Mouse (Mus musculus) liver, postnatal 0 days (tissue): ENCODE data around the gene Tgfbi. TPM values are rescaled to one million over a fixed set of nuclear protein-coding genes. Genes with fewer than 3 reads are reported as not detected.

Experiments
- ATAC-seq: fragments of 200-750 bp; cut with Nextera tagmentation; 2 replicates; pipeline ENCODE4 v1.8.0; 2017; ENCODE audit warnings: mild to moderate bottlenecking, moderate library complexity
- DNase-seq: peaks from one replicate; pipeline ENCODE4 v3.0.0-alpha.2; 2016
- H3K27ac ChIP-seq: fragments of 300-500 bp; sonication (generic); 2 replicates; pipeline ENCODE4 v1.5.1; 2014; ENCODE audit warnings: antibody characterized with exemption, moderate library complexity, mild to moderate bottlenecking, low read depth
- H3K27me3 ChIP-seq: fragments of 300-500 bp; sonication (generic); 2 replicates; pipeline ENCODE4 v1.6.1; 2014; ENCODE audit warnings: low read length, control low read depth, mixed read lengths; ENCODE audit not compliant: insufficient read depth
- H3K36me3 ChIP-seq: fragments of 300-500 bp; sonication (generic); replicated peaks from 2 replicates; pipeline ENCODE4 v1.6.1; 2014; ENCODE audit warnings: mild to moderate bottlenecking, control low read depth, low read length, moderate library complexity, mixed read lengths; ENCODE audit not compliant: insufficient read depth
- H3K4me1 ChIP-seq: fragments of 300-500 bp; sonication (generic); 2 replicates; pipeline ENCODE4 v1.6.1; 2014; ENCODE audit warnings: antibody characterized with exemption, mild to moderate bottlenecking, control low read depth; ENCODE audit not compliant: insufficient read depth
- H3K4me2 ChIP-seq: fragments of 300-500 bp; sonication (generic); 2 replicates; pipeline ENCODE4 v1.6.1; 2014; ENCODE audit warnings: low read depth, mild to moderate bottlenecking, low read length, moderate library complexity, mixed read lengths
- H3K4me3 ChIP-seq: fragments of 300-500 bp; sonication (generic); 2 replicates; pipeline ENCODE4 v1.5.1; 2014; ENCODE audit warnings: low read depth, low read length
- H3K9ac ChIP-seq: fragments of 300-500 bp; sonication (generic); replicated peaks from 2 replicates; pipeline ENCODE4 v1.6.1; 2014; ENCODE audit warnings: mild to moderate bottlenecking, moderate library complexity
- H3K9me3 ChIP-seq: fragments of 300-500 bp; sonication (generic); 2 replicates; pipeline ENCODE4 v1.6.1; 2016; ENCODE audit warnings: mild to moderate bottlenecking, control low read depth, low read length, mixed read lengths
- CTCF ChIP-seq: sonication (generic); IDR thresholded peaks from 2 replicates; pipeline ENCODE4 v1.5.1; 2016; ENCODE audit warnings: antibody characterized with exemption, low read depth
- EP300 ChIP-seq: IDR thresholded peaks from 2 replicates; pipeline ENCODE4 v1.6.1; 2016; ENCODE audit warnings: antibody characterized with exemption, low read depth, mild to moderate bottlenecking
- WGBS: fragments of 180-500 bp; shearing (Covaris S2); extraction: QIAGEN DNeasy Blood & Tissue Kit; methylation state at CpG from one replicate; pipeline ENCODE4 v1.1.7; 2014; ENCODE audit not compliant: insufficient replicate concordance; 5-methylcytosine and 5-hydroxymethylcytosine counted together
- polyA plus RNA-seq: library from polyadenylated mRNA; unstranded; fragments of >200 nt; fragmentation: Nextera tagmentation; extraction: Ambion mirVana; gene quantifications from 2 replicates; pipeline ENCODE4 v1.2.1, GENCODE M21; 2015

Tgfbi gene
- polyA plus RNA-seq, 1 experiment from 2014 or later, result 26.8 TPM

- Histone ChIP-seq H3K4me1 (peaks cover 9% of the 10 kb centered on the region; the same call in 1 of the 2 replicates), H3K36me3 (no peaks in the 10 kb centered on the region; the same call in 1 of the 2 replicates), H3K4me3 (no peak overlapping the region), H3K9ac (no peak overlapping the region), H3K27ac (no peak overlapping the region), H3K4me2 (no peak overlapping the region), H3K27me3 (no peaks in the 10 kb centered on the region), H3K9me3 (no peaks in the 10 kb centered on the region)
- DNase-seq, result no peak
- 24% methylated on average over 7 of the region's 7 CpGs for WGBS
- no peak for ATAC-seq
- TF ChIP-seq EP300, result no peak
- TF ChIP-seq CTCF, result no peak
Measured at GRCm38 (mm10) chr13:56634139-56634615, 24.9 kb downstream of the Tgfbi start.

DNA sequence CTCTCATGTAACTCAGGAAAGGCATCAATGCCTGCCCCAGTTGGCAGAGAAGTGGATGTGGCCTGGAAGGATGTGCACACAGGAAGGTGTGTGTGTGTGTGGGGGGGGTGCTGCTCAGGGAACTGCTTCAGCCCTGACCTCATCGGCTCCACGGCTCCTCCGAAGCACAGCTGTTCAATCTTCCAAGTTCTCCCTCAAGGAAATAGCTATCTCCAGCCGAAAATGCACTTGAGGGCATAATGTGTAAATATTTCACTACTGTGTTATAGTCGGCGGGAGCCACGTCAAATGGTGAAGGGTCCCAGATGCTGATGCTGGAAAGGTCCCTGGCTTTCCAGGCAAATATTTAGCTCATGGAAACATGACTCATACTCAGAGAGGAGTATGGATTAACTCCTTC is 25.6 kb downstream of the Tgfbi start:
- H3K4me1 ChIP-seq, result peaks cover 9% of the 10 kb centered on the region; the same call in 1 of the 2 replicates
- H3K4me3 ChIP-seq, result no peak overlapping the region
- H3K36me3 ChIP-seq, result no peaks in the 10 kb centered on the region; the same call in 1 of the 2 replicates
- peak; percentile 31; the same call in 1 of the 2 replicates for ATAC-seq
- DNase-seq, result peak; percentile 36
- 53% methylated on average over 7 of the region's 7 CpGs for WGBS
- 0 out of 2 replicates have a peak overlapping the region, but pooled peaks have one; percentile 24 for H3K27ac ChIP-seq
- no peaks in the 10 kb centered on the region for H3K9me3 ChIP-seq
- H3K9ac ChIP-seq, result no peak overlapping the region
- no peak overlapping the region for H3K4me2 ChIP-seq
- TF ChIP-seq EP300 (no peak), CTCF (no peak)
- H3K27me3 ChIP-seq, result no peaks in the 10 kb centered on the region

DNA sequence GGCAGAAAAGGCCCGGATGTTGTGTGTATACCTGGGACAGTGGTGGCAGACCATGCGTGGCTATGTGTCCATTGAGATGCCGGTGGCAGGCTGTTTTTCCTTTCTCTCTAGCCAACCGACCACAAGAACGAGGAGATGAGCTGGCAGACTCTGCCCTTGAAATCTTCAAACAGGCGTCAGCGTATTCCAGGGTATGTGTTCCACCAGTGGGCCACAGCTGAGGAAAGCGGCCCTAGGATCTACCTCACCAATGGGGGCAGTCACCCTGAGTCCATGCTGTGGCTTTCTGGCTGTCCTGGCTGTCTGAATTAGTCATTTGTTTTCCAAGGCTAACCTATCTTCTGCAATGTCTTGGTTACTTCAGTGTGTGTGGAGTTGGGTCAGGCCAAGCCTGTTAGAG is 27.7 kb downstream of the Tgfbi start:
- no peak overlapping the region for H3K27ac ChIP-seq
- H3K4me2 ChIP-seq, result no peak overlapping the region
- TF ChIP-seq EP300 (no peak), CTCF (no peak)
- no peaks in the 10 kb centered on the region for H3K27me3 ChIP-seq
- no peak for ATAC-seq
- no peaks in the 10 kb centered on the region for H3K4me1 ChIP-seq
- DNase-seq, result no peak
- H3K36me3 ChIP-seq, result no peaks in the 10 kb centered on the region; the same call in 1 of the 2 replicates
- 80% methylated on average over 8 of the region's 8 CpGs for WGBS
- H3K9me3 ChIP-seq, result no peaks in the 10 kb centered on the region
- H3K9ac ChIP-seq, result no peak overlapping the region
- H3K4me3 ChIP-seq, result no peak overlapping the region

GRCm38 (mm10) chr13:56641746-56642145 is 32.4 kb downstream of the Tgfbi start:
- Histone ChIP-seq H3K36me3 (no peaks in the 10 kb centered on the region; the same call in 1 of the 2 replicates), H3K4me3 (no peak overlapping the region), H3K9me3 (no peaks in the 10 kb centered on the region), H3K27ac (no peak overlapping the region), H3K4me2 (no peak overlapping the region), H3K4me1 (no peaks in the 10 kb centered on the region), H3K27me3 (no peaks in the 10 kb centered on the region), H3K9ac (no peak overlapping the region)
- ATAC-seq (no peak), DNase-seq (peak; percentile 39)
- WGBS, result 88% methylated on average over 2 of the region's 2 CpGs
- TF ChIP-seq EP300 (no peak), CTCF (peak; percentile 69)

- WGBS, result 82% methylated on average over 3 of the region's 3 CpGs
- Histone ChIP-seq H3K4me2 (no peak overlapping the region), H3K36me3 (no peaks in the 10 kb centered on the region), H3K27me3 (no peaks in the 10 kb centered on the region), H3K9me3 (no peaks in the 10 kb centered on the region), H3K4me1 (peaks cover 8% of the 10 kb centered on the region; the same call in 1 of the 2 replicates), H3K4me3 (no peak overlapping the region), H3K27ac (no peak overlapping the region), H3K9ac (no peak overlapping the region)
- DNase-seq (no peak), ATAC-seq (no peak)
- TF ChIP-seq EP300 (no peak), CTCF (no peak)
Measured at GRCm38 (mm10) chr13:56644031-56644430, 34.7 kb downstream of the Tgfbi start.

- no peak for TF ChIP-seq EP300
- TF ChIP-seq CTCF, result no peak
- H3K9ac ChIP-seq, result no peak overlapping the region
- no peak for ATAC-seq
- no peak for DNase-seq
- no peaks in the 10 kb centered on the region for H3K36me3 ChIP-seq
- no peak overlapping the region for H3K27ac ChIP-seq
- no peak overlapping the region for H3K4me3 ChIP-seq
- WGBS, result 76% methylated on average over 6 of the region's 6 CpGs
- no peak overlapping the region for H3K4me2 ChIP-seq
- no peaks in the 10 kb centered on the region for H3K27me3 ChIP-seq
- H3K9me3 ChIP-seq, result no peaks in the 10 kb centered on the region
- peaks cover 8% of the 10 kb centered on the region; the same call in 1 of the 2 replicates for H3K4me1 ChIP-seq
Measured at GRCm38 (mm10) chr13:56645744-56646143, 36.4 kb downstream of the Tgfbi start.
